Mouse (Mus musculus): ENCODE results near the gene Pard3.

DNA sequence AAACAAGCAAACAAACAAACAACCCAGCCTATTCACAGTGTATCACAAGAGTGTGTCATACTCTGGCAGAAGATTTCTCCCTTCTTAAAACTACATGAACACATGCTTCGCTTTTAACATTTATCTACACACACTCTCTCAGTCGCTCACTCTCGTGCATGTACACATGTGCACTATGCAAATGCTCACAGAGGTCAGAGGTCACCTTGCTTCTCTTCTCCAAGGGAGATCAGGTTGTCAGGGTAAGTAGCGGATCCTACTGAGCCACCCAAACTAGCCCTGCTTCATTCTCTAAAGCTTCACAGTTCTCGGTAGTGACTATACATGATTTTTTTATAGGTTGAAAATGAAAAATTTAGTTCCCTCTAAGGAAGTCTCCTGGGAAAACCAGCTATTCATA, 199.8 kb downstream of the Pard3 start:
- TF ChIP-seq POLR2A (IDR thresholded peaks at IDR 0.05; ENCODE audit: insufficient read depth, low read depth, low read length) (no peak), CTCF (IDR thresholded peaks at IDR 0.05; ENCODE audit: insufficient read depth, low read depth, low read length) (no peak)
